Mouse (Mus musculus) cerebellum, adult 18-20 months (tissue): ENCODE measurements at regions not wholly inside any gene's neighbourhood (a gene's known extent, or its start where the extent isn't known, plus 50 kb on each side); places are given as distances from the start of the nearest gene placed in this dataset.

Source experiments
- DNase-seq, 2 experiments: peaks; one replicate each; pipeline ENCODE4 v3.0.0; 2021

- DNase-seq, result no peak
Measured at GRCm38 (mm10) chr14:67548750-67549149, 1539.7 kb upstream of the Gulo start.

GRCm38 (mm10) chr14:67545036-67545435, 1536.0 kb upstream of the Gulo start:
- DNase-seq, result no peak

- DNase-seq, result no peak
Measured at GRCm38 (mm10) chr14:67541271-67541711, 1532.3 kb upstream of the Gulo start.

DNA sequence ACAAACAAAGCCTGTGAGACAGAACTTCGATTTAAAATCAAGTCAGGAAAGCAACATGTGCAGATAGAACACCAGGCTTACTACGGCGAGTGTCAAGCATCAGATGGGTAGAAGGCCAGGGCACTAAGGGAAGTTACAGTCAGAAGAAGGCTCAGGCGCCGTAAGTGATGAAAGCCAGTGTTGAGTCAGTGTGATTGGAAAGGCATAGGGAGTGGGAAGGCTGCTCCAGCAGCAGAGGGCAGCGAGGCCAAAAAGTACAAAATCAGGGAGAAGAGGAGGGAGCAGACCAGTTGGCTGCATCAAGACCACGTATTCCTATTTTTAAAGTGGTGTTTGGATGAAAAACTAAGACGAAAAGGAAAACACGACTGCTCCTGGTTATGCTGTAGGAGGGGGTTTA, 1529.7 kb upstream of the Gulo start:
- no peak for DNase-seq

DNA sequence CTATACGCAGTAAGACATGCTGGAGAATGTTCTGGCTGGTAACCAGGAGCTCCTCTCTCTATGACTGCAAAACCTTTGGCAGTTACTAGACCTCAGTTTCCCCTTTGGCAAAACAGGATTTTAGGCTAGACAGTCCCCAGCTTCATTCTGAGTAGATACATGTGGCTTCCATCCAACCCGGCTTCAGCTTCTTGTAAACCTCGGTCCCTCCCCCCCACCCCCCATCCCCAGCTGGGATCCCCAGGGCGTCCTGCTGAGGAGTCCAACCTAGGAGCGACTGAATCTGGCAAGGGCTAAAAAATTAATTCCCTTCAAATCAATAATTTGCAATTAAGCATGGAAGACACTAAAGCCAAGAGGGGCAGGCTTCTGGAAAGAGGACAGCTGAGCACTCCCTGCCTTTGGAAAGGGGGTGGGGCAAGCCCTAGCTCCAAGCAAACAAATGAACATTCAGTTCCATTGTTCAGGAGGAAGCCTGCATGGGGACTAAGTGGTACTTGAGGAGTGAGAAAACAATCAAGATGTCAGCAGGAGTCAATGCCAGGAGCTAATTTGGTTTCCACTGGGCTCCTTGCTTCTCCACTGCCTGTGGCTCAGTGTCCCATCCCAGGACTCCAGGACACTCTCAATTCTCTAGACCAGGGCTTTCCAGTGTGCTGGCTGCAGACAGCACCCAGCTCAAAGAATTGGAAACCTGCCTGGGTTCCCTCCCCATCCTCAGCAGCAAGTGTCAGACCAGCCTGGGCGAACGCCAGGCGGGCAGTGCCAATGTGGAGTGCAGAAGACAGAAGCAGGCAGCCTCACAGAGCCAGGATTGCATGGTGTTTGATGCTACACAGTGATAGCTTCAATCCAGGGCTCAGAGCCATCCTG, 1528.0 kb upstream of the Gulo start:
- DNase-seq, result peak; percentile 24 to 26

GRCm38 (mm10) chr14:67506729-67507395, 1497.9 kb upstream of the Gulo start:
- DNase-seq, result no peak

DNA sequence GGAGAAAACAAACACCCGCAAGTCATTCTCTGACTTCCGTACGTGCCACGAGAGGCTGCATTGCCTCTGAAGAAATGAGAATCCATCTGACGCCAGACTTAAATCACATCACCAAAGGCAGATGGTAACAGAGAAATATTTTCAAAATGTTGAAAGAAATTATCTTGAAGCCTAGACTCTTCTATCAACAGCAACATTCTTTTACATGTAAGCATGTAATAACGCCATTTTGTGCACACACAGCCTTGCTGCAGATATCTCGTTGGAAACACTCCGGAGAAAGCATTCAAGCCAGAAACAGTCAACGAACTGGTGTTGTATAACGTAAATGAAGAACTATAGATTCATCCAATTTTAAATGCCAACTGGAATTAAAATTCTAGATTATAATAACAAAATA, 1483.1 kb upstream of the Gulo start:
- DNase-seq, result no peak

GRCm38 (mm10) chr14:67486676-67487075, 1477.7 kb upstream of the Gulo start:
- DNase-seq, result no peak

DNA sequence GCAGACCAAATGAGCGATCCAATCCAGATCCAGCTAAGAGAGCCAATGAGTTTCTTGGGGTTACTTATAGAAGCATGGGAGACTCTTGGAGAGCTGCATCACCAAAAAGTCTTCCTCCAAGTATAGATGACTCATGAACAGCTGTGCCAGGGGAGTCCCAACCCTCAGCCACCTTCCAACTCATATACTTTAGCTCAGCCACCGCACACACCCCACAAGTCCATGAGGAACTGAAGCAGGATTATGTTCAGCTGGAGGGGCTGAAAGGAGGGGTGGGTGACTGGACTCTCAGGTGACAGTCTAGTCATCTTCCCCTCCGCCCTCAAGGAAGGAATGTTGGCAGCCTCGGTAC, 1476.4 kb upstream of the Gulo start:
- DNase-seq, result no peak

- DNase-seq, result no peak
Measured at GRCm38 (mm10) chr14:67484533-67485448, 1475.8 kb upstream of the Gulo start.
